Mouse (Mus musculus) G1E (cell line): ENCODE results near the gene Hist1h3h. TPM values are rescaled to one million over a fixed set of nuclear protein-coding genes. Genes with fewer than 3 reads are reported as not detected.
"Not testable (repeated sequence)": the region's sequence is repeated elsewhere in the genome, so short reads cannot be mapped to it uniquely, and the experiment has no call there.

Source experiments
- ATAC-seq: 2 replicates; pipeline ENCODE4 v1.8.0; 2016; ENCODE audit warnings: mild to moderate bottlenecking; ENCODE audit not compliant: insufficient number of reproducible peaks, poor library complexity, low FRiP score, severe bottlenecking; ENCODE audit errors: extremely low read depth
- DNase-seq: peaks from one replicate; pipeline ENCODE4 v3.0.0; 2012; ENCODE audit warnings: low spot score
- H3K27me3 ChIP-seq: 2 replicates; pipeline ENCODE4 v1.6.1; 2012; ENCODE audit warnings: mild to moderate bottlenecking, low read length, inconsistent platforms; ENCODE audit not compliant: insufficient read depth
- H3K36me3 ChIP-seq: replicated peaks from 2 replicates; pipeline ENCODE3; 2012; ENCODE audit warnings: mild to moderate bottlenecking, inconsistent platforms
- H3K4me1 ChIP-seq: 2 replicates; pipeline ENCODE4 v1.6.1; 2012; ENCODE audit warnings: low read depth, low read length, inconsistent platforms, mixed read lengths; ENCODE audit not compliant: insufficient read depth
- H3K4me3 ChIP-seq: 2 replicates; pipeline ENCODE4 v1.5.1; 2012; ENCODE audit warnings: low read depth, mild to moderate bottlenecking, inconsistent platforms, low read length, moderate library complexity, mixed read lengths
- H3K9me3 ChIP-seq: replicated peaks from 2 replicates; pipeline ENCODE4 v1.6.1; 2012; ENCODE audit warnings: inconsistent platforms
- CTCF ChIP-seq: IDR thresholded peaks from 2 replicates; pipeline ENCODE4 v1.5.1; 2012; ENCODE audit warnings: low read depth, low read length, inconsistent platforms, mixed read lengths
- GATA1 ChIP-seq: IDR thresholded peaks from 2 replicates; pipeline ENCODE4 v1.6.1; 2012; ENCODE audit warnings: borderline replicate concordance, low read length, inconsistent platforms, mixed read lengths
- GATA2 ChIP-seq: IDR thresholded peaks from 2 replicates; pipeline ENCODE4 v1.6.1; 2012; ENCODE audit warnings: low read depth, low read length, inconsistent platforms, borderline replicate concordance
- POLR2AphosphoS5 ChIP-seq: IDR thresholded peaks from 2 replicates; pipeline ENCODE4 v1.6.1; 2012; ENCODE audit warnings: low read depth, low read length, inconsistent platforms; ENCODE audit not compliant: insufficient replicate concordance
- TAL1 ChIP-seq: conservative IDR thresholded peaks from 2 replicates; pipeline ENCODE4 v1.6.1; 2012; ENCODE audit warnings: low read depth, low read length, inconsistent platforms, mixed read lengths
- polyA plus RNA-seq: library from polyadenylated mRNA; stranded (reverse); fragments of >175 nt; gene quantifications from 2 replicates; pipeline ENCODE4 v1.2.3, GENCODE M21; 2012
- total RNA-seq, 2 experiments: library from RNA; stranded (forward) in 1 of 2; stranded (reverse) in 1 of 2; fragments of 200-1000 nt in 1 of 2; fragments of >200 nt in 1 of 2; fragmentation: Nextera tagmentation in 1 of 2; gene quantifications; 2 replicates each; pipeline ENCODE4 v1.2.3; 2014 to 2017

The Hist1h3h gene
- total and polyA plus RNA-seq, 3 experiments: 29.3 to 634 (median 178) TPM

DNA sequence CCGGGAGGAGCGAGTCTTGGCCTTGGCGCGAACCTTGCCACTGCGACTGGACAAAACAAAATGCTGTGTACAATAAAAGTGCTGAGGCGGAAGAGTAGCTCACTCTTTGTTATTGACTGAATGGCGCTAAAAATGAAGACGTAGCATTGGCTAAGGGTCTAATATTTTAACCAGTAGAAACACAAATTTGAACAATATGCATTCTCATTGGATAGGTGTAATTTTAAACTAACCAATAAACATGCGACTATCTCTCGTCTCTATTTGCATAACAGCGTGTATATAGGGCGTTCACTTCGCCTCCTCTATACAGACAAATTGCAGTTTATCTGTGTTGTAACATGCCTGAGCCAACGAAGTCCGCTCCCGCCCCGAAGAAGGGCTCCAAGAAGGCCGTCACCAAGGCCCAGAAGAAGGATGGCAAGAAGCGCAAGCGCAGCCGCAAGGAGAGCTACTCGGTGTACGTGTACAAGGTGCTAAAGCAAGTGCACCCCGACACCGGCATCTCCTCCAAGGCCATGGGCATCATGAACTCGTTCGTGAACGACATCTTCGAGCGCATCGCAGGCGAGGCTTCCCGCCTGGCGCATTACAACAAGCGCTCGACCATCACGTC lies 4.4 kb downstream of the Hist1h3h start, which contains the start of gene Hist1h2bm:
Gene Hist1h2bm, plus strand, starts transcription at position 288 of the 616 bp plus-strand sequence.
- H3K4me1 ChIP-seq: peaks cover 23% of the 10 kb centered on the region
- H3K9me3 ChIP-seq, H3K27me3 ChIP-seq, H3K36me3 ChIP-seq: not testable (repeated sequence)
- peak within 1 kb of the TSS; percentile 67; the same call in 1 of the 2 replicates for H3K4me3 ChIP-seq
- ATAC-seq (peak; percentile 82), DNase-seq (peak; percentile 78)
- peak; percentile 98 for TF ChIP-seq POLR2AphosphoS5

DNA sequence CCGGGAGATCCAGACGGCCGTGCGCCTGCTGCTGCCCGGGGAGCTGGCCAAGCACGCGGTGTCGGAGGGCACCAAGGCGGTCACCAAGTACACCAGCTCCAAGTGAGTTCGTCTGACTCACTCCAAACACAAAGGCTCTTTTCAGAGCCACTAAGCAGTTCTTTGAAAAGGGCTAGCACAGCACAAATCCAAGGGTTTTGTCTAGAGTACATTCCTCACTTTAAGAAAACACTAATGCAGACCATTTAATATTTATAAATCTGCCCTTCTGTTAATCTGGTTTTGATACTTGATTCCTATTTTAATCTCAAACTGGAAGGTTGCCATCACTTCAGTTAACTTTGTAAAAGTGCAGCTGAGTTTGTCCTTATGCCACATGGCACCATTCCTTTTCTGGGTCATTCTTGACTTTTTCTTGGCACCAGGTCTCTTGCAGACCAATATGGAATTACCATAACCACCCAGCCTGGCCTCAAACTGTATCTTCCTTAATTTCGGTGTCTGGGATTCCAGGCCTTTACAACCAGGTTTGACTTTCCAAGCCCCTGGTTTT lies 5.0 kb downstream of the Hist1h3h start:
- peaks cover 20% of the 10 kb centered on the region for H3K4me1 ChIP-seq
- no peaks in the 10 kb centered on the region for H3K27me3 ChIP-seq
- ATAC-seq (no peak), DNase-seq (no peak)
- peak overlapping the region; percentile 67; the same call in 1 of the 2 replicates for H3K4me3 ChIP-seq
- H3K36me3 ChIP-seq: no peaks in the 10 kb centered on the region
- peak; percentile 81; the same call in 1 of the 2 replicates for TF ChIP-seq POLR2AphosphoS5
- TF ChIP-seq TAL1: no peak
- no peak for TF ChIP-seq GATA1
- TF ChIP-seq GATA2: no peak
- no peak for TF ChIP-seq CTCF
- H3K9me3 ChIP-seq: peaks cover 4% of the 10 kb centered on the region; the same call in 1 of the 2 replicates

DNA sequence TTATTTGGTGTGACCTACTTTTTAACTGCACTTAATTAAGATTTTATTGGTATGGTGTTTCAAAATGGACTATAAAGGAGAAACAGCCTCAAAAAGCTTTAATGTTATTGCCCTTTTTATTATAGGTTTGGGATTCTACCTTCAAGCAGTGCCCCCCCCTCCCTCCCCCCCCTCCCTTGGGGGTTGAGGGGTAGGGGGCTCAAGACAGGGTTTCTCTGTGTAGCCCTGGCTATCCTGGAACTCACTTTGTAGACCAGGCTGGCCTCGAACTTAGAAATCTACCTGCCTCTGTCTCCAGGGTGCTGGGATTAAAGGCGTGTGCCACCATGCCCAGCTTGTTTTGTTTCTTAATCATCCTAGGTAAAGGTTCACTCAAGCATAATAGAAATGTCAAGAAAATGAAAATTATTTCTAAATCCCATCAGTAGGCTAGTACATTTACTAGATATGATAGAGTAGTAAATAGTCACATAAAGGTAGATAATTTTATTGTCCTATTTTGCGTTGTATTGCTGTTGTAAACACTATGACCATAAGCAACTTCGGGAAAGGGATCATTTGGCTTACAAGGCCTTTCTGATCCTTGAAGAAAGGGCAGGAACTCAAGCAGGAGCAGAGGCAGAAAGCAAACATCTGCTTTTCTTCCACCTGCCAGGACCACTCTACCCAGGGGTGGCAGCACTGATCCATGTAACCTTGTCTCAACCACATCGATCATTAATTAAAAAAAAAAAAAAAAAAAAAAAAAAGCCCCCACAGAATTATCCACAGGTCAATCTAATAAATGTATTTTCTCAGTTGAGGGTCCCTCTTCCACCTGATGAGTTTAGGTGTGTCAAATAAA lies 5.8 kb downstream of the Hist1h3h start:
- H3K27me3 ChIP-seq: no peaks in the 10 kb centered on the region
- no peak overlapping the region for H3K4me3 ChIP-seq
- no peaks in the 10 kb centered on the region for H3K36me3 ChIP-seq
- no peak for TF ChIP-seq GATA2
- TF ChIP-seq POLR2AphosphoS5: peak; percentile 93; the same call in 1 of the 2 replicates
- TF ChIP-seq CTCF: no peak
- TF ChIP-seq TAL1: no peak
- no peak for TF ChIP-seq GATA1
- ATAC-seq (no peak), DNase-seq (no peak)
- peaks cover 20% of the 10 kb centered on the region for H3K4me1 ChIP-seq
- H3K9me3 ChIP-seq: peaks cover 4% of the 10 kb centered on the region; the same call in 1 of the 2 replicates

DNA sequence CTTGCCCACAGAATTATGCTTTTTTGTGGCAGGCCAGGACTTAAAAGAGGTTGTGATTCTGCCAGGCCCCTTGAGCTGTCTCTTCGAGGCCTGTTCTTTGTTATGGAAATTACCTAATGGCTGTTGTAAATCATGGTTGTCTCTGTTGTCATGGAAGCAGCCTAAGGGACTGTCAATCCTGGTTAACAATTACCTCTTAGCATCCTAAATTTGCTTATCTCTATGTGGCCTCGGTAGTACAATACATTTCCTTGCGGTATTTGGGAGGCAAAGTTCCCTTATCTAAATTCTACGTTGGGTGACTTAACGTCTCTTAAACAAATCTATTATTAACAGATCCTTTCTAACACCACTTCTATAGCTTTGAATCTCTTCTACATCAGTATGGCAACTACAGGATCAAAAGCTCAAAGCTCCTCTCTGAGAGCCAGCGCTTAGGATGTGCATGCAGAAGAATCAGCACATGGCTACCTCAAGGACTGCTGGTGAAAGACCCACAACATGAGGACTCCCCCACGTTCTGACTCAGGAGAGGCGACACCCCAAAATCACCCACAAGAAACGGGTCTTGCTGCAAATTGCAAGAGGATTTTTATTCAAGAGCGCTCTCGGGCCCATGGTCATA lies 10.6 kb downstream of the Hist1h3h start:
- Histone ChIP-seq H3K9me3 (peaks cover 4% of the 10 kb centered on the region; the same call in 1 of the 2 replicates), H3K4me3 (no peak overlapping the region), H3K4me1 (peaks cover 4% of the 10 kb centered on the region; the same call in 1 of the 2 replicates), H3K27me3 (peaks cover 3% of the 10 kb centered on the region; the same call in 1 of the 2 replicates), H3K36me3 (no peaks in the 10 kb centered on the region)
- no peak for ATAC-seq
- TF ChIP-seq POLR2AphosphoS5: no peak
- no peak for TF ChIP-seq CTCF
- TF ChIP-seq GATA2: no peak
- TF ChIP-seq TAL1: no peak
- no peak for TF ChIP-seq GATA1
- no peak for DNase-seq

DNA sequence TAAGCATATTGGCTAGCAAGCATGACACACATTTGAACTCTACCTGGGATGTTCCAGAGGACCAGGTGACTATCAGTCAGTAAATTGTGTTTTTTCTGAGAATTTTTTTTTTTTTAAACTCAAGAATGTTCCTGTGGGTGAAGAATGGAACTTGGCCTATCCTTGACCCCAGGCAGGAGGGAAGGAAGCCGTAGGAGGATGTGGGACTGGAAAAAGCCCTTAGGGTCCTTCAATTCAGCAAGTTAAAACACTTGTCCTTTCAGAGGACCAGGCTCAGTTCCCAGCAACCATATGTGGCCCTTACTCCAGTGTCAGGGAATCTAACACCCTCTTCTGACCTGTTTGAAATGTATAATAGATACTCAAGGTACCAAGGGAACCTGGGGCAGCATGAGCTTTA lies 12.1 kb downstream of the Hist1h3h start:
- TF ChIP-seq GATA1 (no peak), GATA2 (no peak), CTCF (no peak), TAL1 (no peak), POLR2AphosphoS5 (no peak)
- Histone ChIP-seq H3K36me3 (no peaks in the 10 kb centered on the region), H3K9me3 (peaks cover 4% of the 10 kb centered on the region; the same call in 1 of the 2 replicates), H3K27me3 (peaks cover 3% of the 10 kb centered on the region; the same call in 1 of the 2 replicates), H3K4me3 (no peak overlapping the region), H3K4me1 (peaks cover 16% of the 10 kb centered on the region)
- no peak for DNase-seq
- ATAC-seq: no peak

DNA sequence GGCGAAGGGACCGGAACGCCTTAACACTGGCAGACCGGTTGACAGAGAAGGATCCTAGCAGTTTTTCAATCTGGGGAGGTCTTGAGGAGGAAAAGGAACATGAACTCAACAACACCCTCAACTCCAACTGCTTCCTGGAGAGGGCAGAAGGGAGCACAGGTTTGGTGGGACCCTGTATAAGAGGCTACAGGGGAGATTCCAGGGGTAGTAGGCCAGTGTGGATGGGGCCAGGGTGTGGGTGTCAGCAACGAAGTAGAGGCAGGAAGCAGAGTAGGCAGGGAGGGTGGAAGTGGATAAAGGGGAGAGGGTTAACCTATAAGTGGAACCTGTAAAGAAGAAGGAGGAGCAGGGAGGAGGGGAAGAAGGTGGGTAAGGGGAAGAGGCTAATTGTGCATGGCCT lies 16.0 kb downstream of the Hist1h3h start:
- no peak for DNase-seq
- H3K4me3 ChIP-seq: no peak overlapping the region
- ATAC-seq: no peak
- no peaks in the 10 kb centered on the region for H3K9me3 ChIP-seq
- H3K27me3 ChIP-seq: peaks cover 3% of the 10 kb centered on the region; the same call in 1 of the 2 replicates
- H3K36me3 ChIP-seq: no peaks in the 10 kb centered on the region
- TF ChIP-seq POLR2AphosphoS5 (no peak), GATA1 (no peak), GATA2 (no peak), CTCF (no peak), TAL1 (no peak)
- H3K4me1 ChIP-seq: peaks cover 28% of the 10 kb centered on the region
